Mouse (Mus musculus) common myeloid progenitor, adult 5-6 weeks (primary cell): ENCODE measurements at regions not wholly inside any gene's neighbourhood (a gene's known extent, or its start where the extent isn't known, plus 50 kb on each side); places are given as distances from the start of the nearest gene placed in this dataset.
A peak's percentile ranks its signal among the peaks of the same experiment; 100 is the strongest.

Source experiments
- ATAC-seq: replicated peaks from 2 replicates; pipeline ENCODE4 v1.8.0; 2016; ENCODE audit warnings: low read depth, mild to moderate bottlenecking, moderate TSS enrichment, inconsistent platforms; ENCODE audit not compliant: poor library complexity, severe bottlenecking

- no peak for ATAC-seq
These were observed 171.0 kb upstream of the Dmrta1 start for GRCm38 (mm10) chr4:89508103-89508763.

GRCm38 (mm10) chr4:89505368-89505819 lies 173.8 kb upstream of the Dmrta1 start:
- ATAC-seq = no peak

- no peak for ATAC-seq
These were observed 179.0 kb upstream of the Dmrta1 start for GRCm38 (mm10) chr4:89500232-89500631.

GRCm38 (mm10) chr4:89490947-89491346 lies 180.1 kb upstream of the Cdkn2b start:
- ATAC-seq = no peak

- ATAC-seq = 0 out of 2 replicates have a peak, but pooled peaks have one; percentile 26
These were observed 176.8 kb upstream of the Cdkn2b start for GRCm38 (mm10) chr4:89487416-89488165.

- peak; percentile 78 for ATAC-seq
These were observed 176.1 kb upstream of the Cdkn2b start for GRCm38 (mm10) chr4:89486963-89487362.

GRCm38 (mm10) chr4:89485981-89486531 lies 175.2 kb upstream of the Cdkn2b start:
- ATAC-seq = peak; percentile 85

GRCm38 (mm10) chr4:89478646-89479237 lies 167.9 kb upstream of the Cdkn2b start:
- ATAC-seq = no peak

- ATAC-seq = no peak; the same call in 1 of the 2 replicates
These were observed 165.0 kb upstream of the Cdkn2b start for GRCm38 (mm10) chr4:89475848-89476247.

- no peak for ATAC-seq
These were observed 164.2 kb upstream of the Cdkn2b start for GRCm38 (mm10) chr4:89474836-89475541.

GRCm38 (mm10) chr4:89471426-89471825 lies 160.6 kb upstream of the Cdkn2b start:
- no peak for ATAC-seq

GRCm38 (mm10) chr4:89470756-89471155 lies 159.9 kb upstream of the Cdkn2b start:
- ATAC-seq = no peak

- 0 out of 2 replicates have a peak, but pooled peaks have one; percentile 25 for ATAC-seq
These were observed 159.0 kb upstream of the Cdkn2b start for GRCm38 (mm10) chr4:89469883-89470282.

GRCm38 (mm10) chr4:89469406-89469805 lies 158.6 kb upstream of the Cdkn2b start:
- ATAC-seq = no peak

GRCm38 (mm10) chr4:89466766-89467165 lies 155.9 kb upstream of the Cdkn2b start:
- no peak for ATAC-seq

GRCm38 (mm10) chr4:89463121-89463520 lies 152.3 kb upstream of the Cdkn2b start:
- no peak for ATAC-seq

- no peak for ATAC-seq
These were observed 149.4 kb upstream of the Cdkn2b start for GRCm38 (mm10) chr4:89460170-89460762.

GRCm38 (mm10) chr4:89459346-89459666 lies 148.5 kb upstream of the Cdkn2b start:
- no peak for ATAC-seq

GRCm38 (mm10) chr4:89458628-89459345 lies 147.9 kb upstream of the Cdkn2b start:
- ATAC-seq = peak; percentile 86
